Mouse (Mus musculus) liver, adult 2 months (tissue): ENCODE measurements around the gene Cdt1. TPM values are rescaled to one million over a fixed set of nuclear protein-coding genes. Genes with fewer than 3 reads are reported as not detected.

Source experiments
- DNase-seq: peaks from one replicate; pipeline ENCODE4 v3.0.0-alpha.2; 2011; ENCODE audit warnings: low read depth, low spot score; ENCODE audit errors: extremely low read depth
- H3K27ac ChIP-seq: fragments of 200-500 bp; replicated peaks from 2 replicates; pipeline ENCODE4 v1.5.1; 2012; ENCODE audit warnings: low read depth, mild to moderate bottlenecking, control low read depth, inconsistent platforms, low read length; ENCODE audit not compliant: insufficient read depth
- H3K27me3 ChIP-seq: fragments of 200-500 bp; 2 replicates; pipeline ENCODE4 v1.6.1; 2012; ENCODE audit warnings: mild to moderate bottlenecking, moderate library complexity, low read length, inconsistent platforms; ENCODE audit not compliant: control insufficient read depth, insufficient read depth
- H3K36me3 ChIP-seq: fragments of 200-500 bp; 2 replicates; pipeline ENCODE4 v1.6.1; 2012; ENCODE audit warnings: low read length, inconsistent platforms; ENCODE audit not compliant: control insufficient read depth, insufficient read depth
- H3K4me1 ChIP-seq: fragments of 200-500 bp; 2 replicates; pipeline ENCODE4 v1.6.1; 2011; ENCODE audit warnings: low read length; ENCODE audit not compliant: control insufficient read depth, insufficient read depth
- H3K4me3 ChIP-seq: fragments of 200-500 bp; 2 replicates; pipeline ENCODE4 v1.5.1; 2011; ENCODE audit warnings: low read depth, mild to moderate bottlenecking, control low read depth, low read length, moderate library complexity; ENCODE audit not compliant: insufficient read depth
- H3K79me2 ChIP-seq: fragments of 200-500 bp; 2 replicates; pipeline ENCODE4 v1.6.1; 2012; ENCODE audit warnings: inconsistent platforms, mild to moderate bottlenecking, low read length, moderate library complexity; ENCODE audit not compliant: control insufficient read depth, insufficient read depth
- H3K9ac ChIP-seq: fragments of 200-500 bp; 2 replicates; pipeline ENCODE4 v1.6.1; 2012; ENCODE audit warnings: low read depth, mild to moderate bottlenecking, control low read depth, inconsistent platforms, low read length
- CTCF ChIP-seq: fragments of 200-500 bp; IDR thresholded peaks from 2 replicates; pipeline ENCODE4 v1.5.1; 2011; ENCODE audit warnings: low read depth, low read length, control low read depth
- POLR2A ChIP-seq: fragments of 200-500 bp; IDR thresholded peaks from 2 replicates; pipeline ENCODE4 v1.6.1; 2011; ENCODE audit warnings: low read length, control low read depth; ENCODE audit not compliant: insufficient read depth; ENCODE audit errors: extremely low read depth
- WGBS: fragments of 180-500 bp; shearing (Covaris S2); methylation state at CpG from one replicate; pipeline ENCODE4 v1.1.7; 2018; 5-methylcytosine and 5-hydroxymethylcytosine counted together
- polyA plus RNA-seq: library from polyadenylated mRNA; depleted of rRNA; stranded (reverse); fragments of >200 nt; gene quantifications from 2 replicates; pipeline ENCODE4 v1.2.3, GENCODE M21; 2012
- total RNA-seq: library from RNA; depleted of rRNA; stranded (reverse); fragments of >200 nt; gene quantifications from 2 replicates; pipeline ENCODE4 v1.2.3, GENCODE M21; 2014

The Cdt1 gene
- total and polyA plus RNA-seq, 2 experiments: 1.0 to 2.9 TPM

GRCm38 (mm10) chr8:122551265-122552051 lies 16.4 kb upstream of the Cdt1 start, which contains the start of gene Piezo1:
Gene Piezo1, minus strand, starts transcription at chr8:122551329.
- 10% methylated on average over 56 of the region's 56 CpGs for WGBS
- Histone ChIP-seq H3K36me3 (no peaks in the 10 kb centered on the region), H3K27ac (no peak within 1 kb of the TSS), H3K4me1 (no peaks in the 10 kb centered on the region), H3K79me2 (no peaks in the 10 kb centered on the region), H3K9ac (peak within 1 kb of the TSS; percentile 78), H3K4me3 (peak within 1 kb of the TSS; percentile 60), H3K27me3 (no peaks in the 10 kb centered on the region)
- TF ChIP-seq CTCF (peak; percentile 100), POLR2A (peak; percentile 70; the same call in 1 of the 2 replicates)
- DNase-seq: peak; percentile 76

- no peak for DNase-seq
- Histone ChIP-seq H3K36me3 (no peaks in the 10 kb centered on the region), H3K9ac (no peak overlapping the region), H3K27ac (no peak overlapping the region), H3K4me3 (no peak overlapping the region), H3K27me3 (no peaks in the 10 kb centered on the region), H3K4me1 (no peaks in the 10 kb centered on the region), H3K79me2 (no peaks in the 10 kb centered on the region)
- WGBS: 82% methylated on average over 6 of the region's 6 CpGs
- TF ChIP-seq CTCF: no peak
- no peak for TF ChIP-seq POLR2A
Measured at GRCm38 (mm10) chr8:122554786-122555185, 13.0 kb upstream of the Cdt1 start.

GRCm38 (mm10) chr8:122556030-122557009 lies 11.5 kb upstream of the Cdt1 start:
- no peaks in the 10 kb centered on the region for H3K36me3 ChIP-seq
- no peak for DNase-seq
- TF ChIP-seq CTCF (no peak), POLR2A (0 out of 2 replicates have a peak, but pooled peaks have one; percentile 27)
- H3K9ac ChIP-seq: peak overlapping the region; percentile 63
- 74% methylated on average over 12 of the region's 12 CpGs for WGBS
- no peaks in the 10 kb centered on the region for H3K27me3 ChIP-seq
- no peaks in the 10 kb centered on the region for H3K79me2 ChIP-seq
- peak overlapping the region; percentile 30 for H3K4me3 ChIP-seq
- peak overlapping the region; percentile 46 for H3K27ac ChIP-seq
- no peaks in the 10 kb centered on the region for H3K4me1 ChIP-seq

GRCm38 (mm10) chr8:122557248-122558038 lies 10.4 kb upstream of the Cdt1 start:
- H3K4me1 ChIP-seq: no peaks in the 10 kb centered on the region
- H3K27me3 ChIP-seq: no peaks in the 10 kb centered on the region
- TF ChIP-seq CTCF (no peak), POLR2A (no peak)
- no peak for DNase-seq
- H3K79me2 ChIP-seq: no peaks in the 10 kb centered on the region
- no peak overlapping the region for H3K4me3 ChIP-seq
- WGBS: 62% methylated on average over 10 of the region's 10 CpGs
- H3K36me3 ChIP-seq: no peaks in the 10 kb centered on the region
- 0 out of 2 replicates have a peak overlapping the region, but pooled peaks have one; percentile 13 for H3K27ac ChIP-seq
- H3K9ac ChIP-seq: no peak overlapping the region

GRCm38 (mm10) chr8:122558671-122559349 lies 9.0 kb upstream of the Cdt1 start:
- Histone ChIP-seq H3K27ac (no peak overlapping the region), H3K4me1 (no peaks in the 10 kb centered on the region), H3K36me3 (no peaks in the 10 kb centered on the region), H3K27me3 (no peaks in the 10 kb centered on the region), H3K79me2 (no peaks in the 10 kb centered on the region), H3K9ac (no peak overlapping the region), H3K4me3 (no peak overlapping the region)
- WGBS: 41% methylated on average over 12 of the region's 12 CpGs
- no peak for TF ChIP-seq CTCF
- no peak for TF ChIP-seq POLR2A
- no peak for DNase-seq
